Mouse (Mus musculus): Measurements from ENCODE around the gene Slc35f3. TPM values are rescaled to one million over a fixed set of nuclear protein-coding genes. Genes with fewer than 3 reads are reported as not detected.

Gene Slc35f3
- total and polyA plus RNA-seq, 2 experiments: not detected

DNA sequence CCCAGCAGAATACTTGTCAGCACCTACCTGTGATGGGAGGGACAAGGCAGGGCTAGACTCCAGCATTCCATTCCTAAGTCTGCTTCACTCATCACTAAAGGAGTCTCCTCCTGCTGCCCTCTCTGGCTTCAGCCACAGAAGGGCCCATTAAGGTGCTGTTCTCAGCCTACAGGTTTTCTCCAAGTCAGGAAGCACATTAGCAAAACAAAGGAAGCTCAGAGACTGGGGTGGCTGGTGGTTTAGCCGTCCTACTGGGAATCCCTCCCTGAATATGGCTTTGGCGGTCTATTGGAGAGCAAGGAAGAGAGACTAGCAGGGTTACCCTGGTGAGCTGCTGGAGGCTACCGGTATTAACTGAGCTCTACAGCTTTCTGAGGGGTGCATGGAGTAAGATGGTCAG lies 59.6 kb downstream of the Slc35f3 start:
- 73% methylated on average over 3 of the region's 3 CpGs for WGBS
- H3K79me2 ChIP-seq (ENCODE audit: control insufficient read depth, insufficient read depth, low read length): no peaks in the 10 kb centered on the region
- no peak overlapping the region for H3K9ac ChIP-seq (ENCODE audit: low read depth, low read length)
- H3K27me3 ChIP-seq (ENCODE audit: control insufficient read depth, insufficient read depth, low read length): no peaks in the 10 kb centered on the region
- TF ChIP-seq CTCF (IDR thresholded peaks at IDR 0.05; ENCODE audit: low read depth, low read length) (no peak), POLR2A (IDR thresholded peaks at IDR 0.05; ENCODE audit: extremely low read depth, insufficient read depth, low read length) (no peak)
- no peak overlapping the region for H3K4me3 ChIP-seq (ENCODE audit: insufficient read depth, low read depth, low read length)
- no peaks in the 10 kb centered on the region for H3K4me1 ChIP-seq (ENCODE audit: control insufficient read depth, insufficient read depth, low read length)
- no peak overlapping the region for H3K27ac ChIP-seq (replicated peaks; ENCODE audit: insufficient read depth, low read depth, low read length)
- DNase-seq (ENCODE audit: extremely low read depth, low read depth, low spot score): no peak
- H3K36me3 ChIP-seq (ENCODE audit: control insufficient read depth, insufficient read depth, low read length): no peaks in the 10 kb centered on the region

DNA sequence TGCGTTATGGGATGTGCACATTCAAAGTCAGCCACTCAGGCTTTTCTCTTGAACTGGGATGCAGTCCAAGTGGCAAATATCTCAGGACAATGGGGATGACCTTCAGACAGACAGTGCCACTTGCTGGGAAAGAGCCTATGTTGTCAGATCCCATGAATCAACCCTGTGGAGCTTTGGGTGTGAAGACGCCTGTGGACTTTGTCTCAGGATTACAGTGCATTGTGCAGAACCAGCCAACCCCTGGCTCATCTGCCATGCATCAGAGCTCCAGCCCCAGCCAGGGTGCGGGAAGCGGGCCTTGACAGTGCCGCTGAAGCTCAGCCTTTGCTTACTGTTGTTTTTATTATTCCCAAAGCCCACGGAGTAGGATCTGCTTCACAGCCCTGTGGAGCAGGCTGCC lies 60.9 kb downstream of the Slc35f3 start:
- peak; percentile 57 for DNase-seq (ENCODE audit: extremely low read depth, low read depth, low spot score)
- H3K36me3 ChIP-seq (ENCODE audit: control insufficient read depth, insufficient read depth, low read length): no peaks in the 10 kb centered on the region
- TF ChIP-seq CTCF (IDR thresholded peaks at IDR 0.05; ENCODE audit: low read depth, low read length) (no peak), POLR2A (IDR thresholded peaks at IDR 0.05; ENCODE audit: extremely low read depth, insufficient read depth, low read length) (no peak)
- H3K9ac ChIP-seq (ENCODE audit: low read depth, low read length): no peak overlapping the region
- WGBS: 44% methylated on average over 6 of the region's 6 CpGs
- no peaks in the 10 kb centered on the region for H3K4me1 ChIP-seq (ENCODE audit: control insufficient read depth, insufficient read depth, low read length)
- H3K27me3 ChIP-seq (ENCODE audit: control insufficient read depth, insufficient read depth, low read length): no peaks in the 10 kb centered on the region
- H3K27ac ChIP-seq (replicated peaks; ENCODE audit: insufficient read depth, low read depth, low read length): no peak overlapping the region
- no peaks in the 10 kb centered on the region for H3K79me2 ChIP-seq (ENCODE audit: control insufficient read depth, insufficient read depth, low read length)
- no peak overlapping the region for H3K4me3 ChIP-seq (ENCODE audit: insufficient read depth, low read depth, low read length)

DNA sequence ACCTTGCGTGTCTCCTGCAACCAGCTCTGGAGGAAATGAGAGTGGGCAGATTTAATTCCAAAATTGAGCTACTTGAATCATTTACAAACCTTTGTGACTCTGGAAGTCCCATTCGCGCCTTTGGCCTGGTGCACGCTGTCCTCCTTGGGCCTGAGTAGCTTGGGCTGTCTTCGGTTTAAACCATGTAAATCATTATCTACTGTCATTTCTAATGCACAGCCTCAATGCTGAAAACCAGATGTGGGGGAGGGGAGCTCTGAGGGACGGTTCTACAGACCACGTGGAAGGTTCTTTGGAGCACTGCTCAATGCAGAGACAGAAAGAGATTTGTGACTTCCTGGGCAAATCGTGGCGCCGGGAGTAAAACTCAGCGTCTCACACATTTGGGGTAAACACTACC lies 61.7 kb downstream of the Slc35f3 start:
- Histone ChIP-seq H3K79me2 (ENCODE audit: control insufficient read depth, insufficient read depth, low read length) (no peaks in the 10 kb centered on the region), H3K4me3 (ENCODE audit: insufficient read depth, low read depth, low read length) (no peak overlapping the region), H3K36me3 (ENCODE audit: control insufficient read depth, insufficient read depth, low read length) (no peaks in the 10 kb centered on the region), H3K27ac (replicated peaks; ENCODE audit: insufficient read depth, low read depth, low read length) (no peak overlapping the region), H3K27me3 (ENCODE audit: control insufficient read depth, insufficient read depth, low read length) (no peaks in the 10 kb centered on the region), H3K4me1 (ENCODE audit: control insufficient read depth, insufficient read depth, low read length) (no peaks in the 10 kb centered on the region), H3K9ac (ENCODE audit: low read depth, low read length) (no peak overlapping the region)
- no peak for DNase-seq (ENCODE audit: extremely low read depth, low read depth, low spot score)
- TF ChIP-seq POLR2A (IDR thresholded peaks at IDR 0.05; ENCODE audit: extremely low read depth, insufficient read depth, low read length) (no peak), CTCF (IDR thresholded peaks at IDR 0.05; ENCODE audit: low read depth, low read length) (no peak)
- 70% methylated on average over 11 of the region's 11 CpGs for WGBS

DNA sequence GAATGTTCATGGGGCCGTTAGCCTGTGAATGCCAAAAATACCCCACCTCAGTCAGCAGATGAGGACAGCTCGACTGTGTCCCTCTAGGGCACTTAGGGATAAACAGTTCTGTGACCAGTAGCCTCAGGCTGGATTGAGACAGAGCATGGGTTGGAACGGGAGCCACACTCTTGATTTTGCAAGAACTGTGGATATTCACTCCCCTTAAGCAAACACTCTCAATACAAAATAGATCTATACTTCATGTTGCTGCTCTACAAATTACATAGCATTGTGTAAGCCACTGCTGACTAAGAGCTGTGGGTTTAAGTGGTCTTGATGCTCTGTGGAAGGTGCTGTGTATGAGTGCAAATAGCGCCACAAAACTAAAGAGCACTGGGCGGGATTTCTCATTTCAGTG lies 62.3 kb downstream of the Slc35f3 start:
- Histone ChIP-seq H3K27me3 (ENCODE audit: control insufficient read depth, insufficient read depth, low read length) (no peaks in the 10 kb centered on the region), H3K9ac (ENCODE audit: low read depth, low read length) (no peak overlapping the region), H3K4me3 (ENCODE audit: insufficient read depth, low read depth, low read length) (no peak overlapping the region), H3K27ac (replicated peaks; ENCODE audit: insufficient read depth, low read depth, low read length) (no peak overlapping the region), H3K79me2 (ENCODE audit: control insufficient read depth, insufficient read depth, low read length) (no peaks in the 10 kb centered on the region), H3K4me1 (ENCODE audit: control insufficient read depth, insufficient read depth, low read length) (no peaks in the 10 kb centered on the region), H3K36me3 (ENCODE audit: control insufficient read depth, insufficient read depth, low read length) (no peaks in the 10 kb centered on the region)
- 50% methylated on average over 5 of the region's 5 CpGs for WGBS
- DNase-seq (ENCODE audit: extremely low read depth, low read depth, low spot score): peak; percentile 46
- TF ChIP-seq CTCF (IDR thresholded peaks at IDR 0.05; ENCODE audit: low read depth, low read length): no peak
- TF ChIP-seq POLR2A (IDR thresholded peaks at IDR 0.05; ENCODE audit: extremely low read depth, insufficient read depth, low read length): no peak

DNA sequence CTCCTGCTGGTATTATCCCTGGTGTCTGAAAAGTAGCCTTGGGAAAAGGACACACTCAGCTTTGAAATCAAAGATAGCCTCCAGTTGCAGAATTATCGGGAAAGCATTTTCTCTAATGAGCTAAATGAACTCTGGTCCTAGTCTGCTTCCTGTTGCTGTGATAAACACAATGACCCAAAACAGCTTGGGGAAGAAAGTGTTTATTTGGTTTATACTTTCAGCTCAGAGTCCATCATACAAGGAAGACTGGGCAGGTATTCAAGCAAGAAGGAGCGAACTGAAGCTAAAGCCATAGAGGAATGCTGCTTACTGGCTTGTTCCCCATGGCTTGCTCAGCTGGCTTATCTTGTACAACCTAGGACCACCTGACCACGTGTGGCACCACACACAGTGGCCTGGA lies 67.9 kb downstream of the Slc35f3 start:
- Histone ChIP-seq H3K27me3 (ENCODE audit: control insufficient read depth, insufficient read depth, low read length) (no peaks in the 10 kb centered on the region), H3K36me3 (ENCODE audit: control insufficient read depth, insufficient read depth, low read length) (no peaks in the 10 kb centered on the region), H3K4me3 (ENCODE audit: insufficient read depth, low read depth, low read length) (no peak overlapping the region), H3K4me1 (ENCODE audit: control insufficient read depth, insufficient read depth, low read length) (no peaks in the 10 kb centered on the region), H3K27ac (replicated peaks; ENCODE audit: insufficient read depth, low read depth, low read length) (no peak overlapping the region), H3K79me2 (ENCODE audit: control insufficient read depth, insufficient read depth, low read length) (no peaks in the 10 kb centered on the region), H3K9ac (ENCODE audit: low read depth, low read length) (no peak overlapping the region)
- DNase-seq (ENCODE audit: extremely low read depth, low read depth, low spot score): no peak
- TF ChIP-seq CTCF (IDR thresholded peaks at IDR 0.05; ENCODE audit: low read depth, low read length): no peak
- no peak for TF ChIP-seq POLR2A (IDR thresholded peaks at IDR 0.05; ENCODE audit: extremely low read depth, insufficient read depth, low read length)
- 66% methylated on average over 3 of the region's 3 CpGs for WGBS

DNA sequence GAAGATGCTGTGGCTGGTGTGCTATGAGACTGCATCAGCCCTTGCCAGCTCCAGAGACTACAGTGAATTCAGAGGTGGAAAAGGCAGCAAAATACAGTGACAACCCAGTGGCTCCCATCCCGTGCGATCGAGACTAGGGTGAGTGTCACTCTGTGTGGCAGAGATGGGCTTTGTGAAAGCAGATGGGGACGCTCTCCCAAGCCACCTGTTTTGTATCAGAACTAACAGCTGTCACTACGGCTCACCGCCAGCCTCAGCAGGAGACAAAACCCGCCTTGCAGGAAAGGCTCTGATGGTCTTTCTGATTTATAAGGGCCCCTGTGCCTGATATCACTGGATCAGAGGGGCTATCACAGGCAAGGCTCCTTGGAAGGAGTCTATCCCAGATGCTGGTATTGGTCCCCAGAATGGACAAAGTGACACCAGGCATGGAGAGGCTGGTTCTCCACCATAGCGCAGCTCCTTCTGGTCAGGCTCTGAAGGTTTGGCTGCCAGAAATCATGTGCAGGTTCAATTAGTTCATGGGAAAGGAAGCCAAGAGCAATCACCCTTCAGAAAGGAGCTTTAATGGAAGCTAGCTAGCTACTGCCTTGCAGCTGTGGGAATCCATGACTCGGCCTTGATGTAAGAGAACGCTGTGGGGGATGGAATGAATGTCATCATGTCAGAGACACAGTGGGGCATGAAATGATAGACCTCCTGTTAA lies 70.1 kb downstream of the Slc35f3 start:
- Histone ChIP-seq H3K27ac (replicated peaks; ENCODE audit: insufficient read depth, low read depth, low read length) (no peak overlapping the region), H3K27me3 (ENCODE audit: control insufficient read depth, insufficient read depth, low read length) (no peaks in the 10 kb centered on the region), H3K9ac (ENCODE audit: low read depth, low read length) (no peak overlapping the region), H3K36me3 (ENCODE audit: control insufficient read depth, insufficient read depth, low read length) (no peaks in the 10 kb centered on the region), H3K79me2 (ENCODE audit: control insufficient read depth, insufficient read depth, low read length) (no peaks in the 10 kb centered on the region), H3K4me3 (ENCODE audit: insufficient read depth, low read depth, low read length) (no peak overlapping the region), H3K4me1 (ENCODE audit: control insufficient read depth, insufficient read depth, low read length) (no peaks in the 10 kb centered on the region)
- TF ChIP-seq POLR2A (IDR thresholded peaks at IDR 0.05; ENCODE audit: extremely low read depth, insufficient read depth, low read length) (no peak), CTCF (IDR thresholded peaks at IDR 0.05; ENCODE audit: low read depth, low read length) (no peak)
- WGBS: 83% methylated on average over 10 of the region's 10 CpGs
- DNase-seq (ENCODE audit: extremely low read depth, low read depth, low spot score): no peak

Measured in liver, adult 2 months (tissue).